Mouse (Mus musculus): ENCODE measurements at regions not wholly inside any gene's neighbourhood (a gene's known extent, or its start where the extent isn't known, plus 50 kb on each side); places are given as distances from the start of the nearest gene placed in this dataset.
A peak's percentile ranks its signal among the peaks of the same experiment; 100 is the strongest.

- Histone ChIP-seq H3K9me3 (no peaks in the 10 kb centered on the region), H3K36me3 (no peaks in the 10 kb centered on the region), H3K27ac (no peak overlapping the region), H3K4me2 (no peak overlapping the region), H3K4me3 (no peak overlapping the region), H3K27me3 (no peaks in the 10 kb centered on the region), H3K4me1 (no peaks in the 10 kb centered on the region), H3K9ac (no peak overlapping the region)
- 29% methylated on average over 2 of the region's 2 CpGs for WGBS
- peak; percentile 81; the same call in 1 of the 2 replicates for ATAC-seq (ENCODE audit: borderline replicate concordance, extremely low read depth, low FRiP score, low TSS enrichment)
Observed at GRCm38 (mm10) chr3:113756773-113757172, 126.8 kb upstream of the Rnpc3 start.
